Mouse (Mus musculus) hindbrain, embryonic 15.5 days (tissue): ENCODE data around the gene Bcas3. TPM values are rescaled to one million over a fixed set of nuclear protein-coding genes. Genes with fewer than 3 reads are reported as not detected.

ENCODE experiments used
- ATAC-seq: fragments of 200-750 bp; cut with Nextera tagmentation; 2 replicates; pipeline ENCODE4 v1.8.0; 2017; ENCODE audit warnings: low read depth, moderate number of reproducible peaks, moderate TSS enrichment; ENCODE audit not compliant: low FRiP score
- H3K27ac ChIP-seq: fragments of 300-500 bp; sonication (generic); replicated peaks from 2 replicates; pipeline ENCODE4 v1.5.1; 2015; ENCODE audit warnings: mild to moderate bottlenecking, inconsistent platforms
- H3K27me3 ChIP-seq: fragments of 300-500 bp; sonication (generic); 2 replicates; pipeline ENCODE4 v1.6.1; 2015; ENCODE audit warnings: control low read depth, inconsistent platforms
- H3K36me3 ChIP-seq: fragments of 300-500 bp; sonication (generic); 2 replicates; pipeline ENCODE4 v1.6.1; 2015; ENCODE audit warnings: control low read depth, inconsistent platforms
- H3K4me1 ChIP-seq: fragments of 300-500 bp; sonication (generic); replicated peaks from 2 replicates; pipeline ENCODE4 v1.6.1; 2015; ENCODE audit warnings: control low read depth, inconsistent platforms
- H3K4me2 ChIP-seq: fragments of 300-500 bp; sonication (generic); 2 replicates; pipeline ENCODE4 v1.6.1; 2015; ENCODE audit warnings: moderate library complexity, mild to moderate bottlenecking, inconsistent platforms
- H3K4me3 ChIP-seq: fragments of 300-500 bp; sonication (generic); 2 replicates; pipeline ENCODE4 v1.5.1; 2015; ENCODE audit warnings: mild to moderate bottlenecking, inconsistent platforms
- H3K9ac ChIP-seq: fragments of 300-500 bp; sonication (generic); 2 replicates; pipeline ENCODE4 v1.6.1; 2015; ENCODE audit warnings: inconsistent platforms
- H3K9me3 ChIP-seq: fragments of 300-500 bp; sonication (generic); 2 replicates; pipeline ENCODE4 v1.6.1; 2016; ENCODE audit warnings: control low read depth, inconsistent platforms
- WGBS: fragments of 180-500 bp; shearing (Covaris S2); methylation state at CpG from one replicate; pipeline ENCODE4 v1.1.7; 2015; 5-methylcytosine and 5-hydroxymethylcytosine counted together
- polyA plus RNA-seq: library from polyadenylated mRNA; unstranded; fragments of >200 nt; fragmentation: Nextera tagmentation; extraction: Ambion mirVana; gene quantifications from 2 replicates; pipeline ENCODE4 v1.2.1, GENCODE M21; 2015

Bcas3 gene
- polyA plus RNA-seq, 1 experiment from 2014 or later: 31.9 TPM

- no peak overlapping the region for H3K9ac ChIP-seq
- 92% methylated on average over 2 of the region's 2 CpGs for WGBS
- H3K27me3 ChIP-seq: no peaks in the 10 kb centered on the region
- H3K4me1 ChIP-seq: peaks cover 4% of the 10 kb centered on the region; the same call in 1 of the 2 replicates
- no peak overlapping the region for H3K27ac ChIP-seq
- H3K36me3 ChIP-seq: no peaks in the 10 kb centered on the region
- no peak for ATAC-seq
- H3K4me2 ChIP-seq: no peak overlapping the region
- H3K4me3 ChIP-seq: no peak overlapping the region
- no peaks in the 10 kb centered on the region for H3K9me3 ChIP-seq
These were observed 425.0 kb downstream of the Bcas3 start for GRCm38 (mm10) chr11:85777950-85778349.

DNA sequence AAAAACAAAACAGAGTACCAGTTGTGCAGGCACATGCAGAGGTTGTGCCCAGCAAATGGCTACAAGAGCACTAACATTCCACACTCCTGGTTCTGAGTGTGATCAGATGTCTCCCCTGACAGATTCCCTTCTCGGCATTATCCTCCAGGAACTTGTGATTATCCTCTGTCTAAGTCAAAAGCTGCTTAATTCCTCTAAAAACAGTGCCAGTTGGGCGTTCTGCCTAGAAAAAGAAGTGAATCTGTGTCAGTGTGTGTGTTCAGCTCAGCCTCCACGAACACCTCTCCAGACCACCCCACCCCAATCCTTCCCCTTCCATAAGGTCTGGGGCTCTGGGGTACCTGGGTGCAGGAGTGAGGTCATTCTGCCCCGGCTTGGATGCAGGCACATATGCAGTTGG, 427.3 kb downstream of the Bcas3 start:
- H3K4me3 ChIP-seq: no peak overlapping the region
- no peak overlapping the region for H3K4me2 ChIP-seq
- peaks cover 2% of the 10 kb centered on the region; the same call in 1 of the 2 replicates for H3K4me1 ChIP-seq
- ATAC-seq: no peak
- no peaks in the 10 kb centered on the region for H3K9me3 ChIP-seq
- no peaks in the 10 kb centered on the region for H3K36me3 ChIP-seq
- WGBS: 84% methylated on average over 4 of the region's 4 CpGs
- H3K27me3 ChIP-seq: no peaks in the 10 kb centered on the region
- no peak overlapping the region for H3K27ac ChIP-seq
- no peak overlapping the region for H3K9ac ChIP-seq

GRCm38 (mm10) chr11:85786113-85786718, 433.2 kb downstream of the Bcas3 start:
- no peak overlapping the region for H3K9ac ChIP-seq
- H3K9me3 ChIP-seq: no peaks in the 10 kb centered on the region
- H3K4me3 ChIP-seq: no peak overlapping the region
- no peak overlapping the region for H3K27ac ChIP-seq
- no peaks in the 10 kb centered on the region for H3K36me3 ChIP-seq
- H3K4me1 ChIP-seq: no peaks in the 10 kb centered on the region
- WGBS: 76% methylated on average over 3 of the region's 3 CpGs
- no peak for ATAC-seq
- no peak overlapping the region for H3K4me2 ChIP-seq
- no peaks in the 10 kb centered on the region for H3K27me3 ChIP-seq

DNA sequence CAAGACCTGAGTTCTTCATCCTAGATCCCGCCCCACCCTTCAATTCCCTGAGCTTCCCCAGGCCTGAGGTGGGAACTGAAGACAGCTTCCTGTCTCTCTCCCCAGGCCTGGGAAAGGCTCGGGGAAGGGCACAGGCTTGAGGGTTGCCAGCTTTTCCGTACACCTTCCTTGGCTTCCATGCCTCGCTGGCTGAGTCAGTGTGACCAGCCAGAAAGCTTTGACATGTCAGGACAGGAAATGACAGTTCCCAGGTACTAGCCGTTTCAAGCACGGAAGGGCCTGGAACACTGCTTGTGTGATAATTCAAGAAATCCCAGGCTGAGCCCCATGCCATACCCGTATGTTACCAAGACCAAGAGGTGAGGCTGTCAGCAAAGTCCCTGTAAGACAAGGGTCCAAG, 436.8 kb downstream of the Bcas3 start:
- Histone ChIP-seq H3K4me1 (no peaks in the 10 kb centered on the region), H3K27me3 (no peaks in the 10 kb centered on the region), H3K9ac (no peak overlapping the region), H3K36me3 (no peaks in the 10 kb centered on the region), H3K9me3 (no peaks in the 10 kb centered on the region), H3K27ac (no peak overlapping the region), H3K4me2 (no peak overlapping the region), H3K4me3 (no peak overlapping the region)
- ATAC-seq: no peak
- 89% methylated on average over 7 of the region's 7 CpGs for WGBS

DNA sequence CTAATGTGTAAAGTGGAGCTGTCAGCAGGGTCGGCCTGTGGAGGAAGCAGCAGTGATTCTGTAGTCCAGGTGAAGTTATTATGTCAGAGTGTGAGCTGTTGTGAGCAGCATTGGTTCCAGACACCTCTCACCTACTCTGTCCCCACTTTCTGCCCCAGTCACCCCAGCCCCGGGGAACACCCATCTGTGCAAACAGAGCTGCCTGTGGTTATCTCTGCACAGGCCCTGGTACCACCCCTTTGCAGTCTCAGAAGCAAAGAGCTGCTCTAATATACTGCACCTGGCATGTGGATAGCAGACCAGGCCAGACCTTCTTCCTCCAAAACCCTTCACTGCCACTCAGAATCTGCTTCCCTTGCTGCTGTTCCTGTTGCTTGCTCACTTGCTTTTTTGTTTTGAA, 437.3 kb downstream of the Bcas3 start:
- 87% methylated on average over 2 of the region's 2 CpGs for WGBS
- Histone ChIP-seq H3K4me3 (no peak overlapping the region), H3K4me1 (no peaks in the 10 kb centered on the region), H3K4me2 (no peak overlapping the region), H3K36me3 (no peaks in the 10 kb centered on the region), H3K9ac (no peak overlapping the region), H3K27me3 (no peaks in the 10 kb centered on the region), H3K27ac (no peak overlapping the region), H3K9me3 (no peaks in the 10 kb centered on the region)
- ATAC-seq: no peak

DNA sequence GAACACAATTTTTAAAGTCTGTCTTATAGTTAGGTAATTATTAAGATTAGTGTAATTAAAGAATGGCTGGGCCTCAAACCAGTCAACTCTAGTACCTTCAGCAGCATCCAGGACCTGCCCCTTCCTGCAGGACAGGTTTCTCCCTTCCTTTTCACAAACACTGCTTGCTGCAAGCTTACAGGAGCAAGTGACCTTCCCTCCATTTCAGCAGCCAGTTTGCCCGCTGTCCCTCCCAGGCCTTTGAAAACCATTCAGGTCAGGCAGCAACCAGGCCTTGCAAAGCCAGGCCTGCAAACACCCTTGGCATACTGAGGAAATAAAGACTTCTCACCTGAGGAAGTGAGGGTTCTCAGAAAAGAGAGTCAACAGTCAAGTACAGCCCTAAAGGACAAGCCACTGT, 438.2 kb downstream of the Bcas3 start:
- Histone ChIP-seq H3K36me3 (no peaks in the 10 kb centered on the region), H3K27me3 (no peaks in the 10 kb centered on the region), H3K4me1 (no peaks in the 10 kb centered on the region), H3K27ac (no peak overlapping the region), H3K4me3 (no peak overlapping the region), H3K9ac (no peak overlapping the region), H3K9me3 (no peaks in the 10 kb centered on the region), H3K4me2 (no peak overlapping the region)
- no peak for ATAC-seq
- WGBS: 92% methylated on average over 1 of the region's 1 CpGs

- 67% methylated on average over 12 of the region's 12 CpGs for WGBS
- H3K4me1 ChIP-seq: no peaks in the 10 kb centered on the region
- H3K9me3 ChIP-seq: no peaks in the 10 kb centered on the region
- no peak overlapping the region for H3K27ac ChIP-seq
- no peak for ATAC-seq
- no peak overlapping the region for H3K4me3 ChIP-seq
- H3K9ac ChIP-seq: no peak overlapping the region
- no peaks in the 10 kb centered on the region for H3K27me3 ChIP-seq
- H3K36me3 ChIP-seq: no peaks in the 10 kb centered on the region
- no peak overlapping the region for H3K4me2 ChIP-seq
These were observed 439.7 kb downstream of the Bcas3 start for GRCm38 (mm10) chr11:85792534-85793215.

DNA sequence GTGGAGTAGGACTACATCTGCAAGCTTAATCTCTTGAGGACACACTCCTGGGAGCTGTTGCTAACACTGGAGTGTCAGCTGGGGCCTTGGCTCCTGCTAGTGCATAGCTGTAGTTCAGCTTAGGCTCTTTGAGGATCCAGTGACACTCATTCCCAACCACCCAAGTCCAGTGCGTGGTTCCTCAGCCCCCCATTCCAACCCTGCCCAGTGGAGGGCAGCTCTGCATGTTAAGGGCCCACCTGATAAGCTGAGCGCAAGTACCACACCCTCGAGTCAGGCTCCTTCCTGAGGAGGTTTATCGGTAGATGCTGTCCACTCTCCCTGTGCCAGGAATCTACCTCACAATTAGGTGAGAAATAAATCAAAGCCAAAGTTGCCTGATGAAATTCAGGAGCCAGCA, 446.5 kb downstream of the Bcas3 start:
- Histone ChIP-seq H3K4me1 (no peaks in the 10 kb centered on the region), H3K27ac (no peak overlapping the region), H3K4me2 (no peak overlapping the region), H3K9me3 (no peaks in the 10 kb centered on the region), H3K36me3 (no peaks in the 10 kb centered on the region), H3K27me3 (no peaks in the 10 kb centered on the region), H3K9ac (no peak overlapping the region), H3K4me3 (no peak overlapping the region)
- 91% methylated on average over 4 of the region's 4 CpGs for WGBS
- no peak for ATAC-seq

DNA sequence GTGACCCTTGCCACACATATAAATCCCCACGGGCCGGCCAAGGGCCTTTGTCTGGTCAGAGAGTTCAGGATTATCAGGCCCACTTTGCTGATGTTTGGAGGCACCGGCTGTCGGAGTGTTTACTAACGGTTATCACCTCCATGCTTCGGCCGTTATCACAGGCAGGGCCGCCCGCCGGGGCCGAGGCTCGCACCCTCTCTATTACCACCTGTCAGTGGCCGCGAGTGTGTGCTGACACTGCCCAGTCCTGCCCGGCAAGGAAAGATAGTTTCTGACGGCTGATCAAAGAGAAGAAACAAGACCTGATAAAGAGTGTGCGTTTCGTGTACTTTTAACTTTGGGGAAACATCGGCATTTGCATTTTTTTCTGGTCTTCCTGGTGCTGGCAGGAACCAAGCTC, 446.9 kb downstream of the Bcas3 start:
- Histone ChIP-seq H3K27me3 (no peaks in the 10 kb centered on the region), H3K9ac (no peak overlapping the region), H3K4me3 (no peak overlapping the region), H3K9me3 (no peaks in the 10 kb centered on the region), H3K27ac (no peak overlapping the region), H3K4me1 (no peaks in the 10 kb centered on the region), H3K4me2 (no peak overlapping the region), H3K36me3 (no peaks in the 10 kb centered on the region)
- WGBS: 81% methylated on average over 19 of the region's 19 CpGs
- ATAC-seq: no peak

GRCm38 (mm10) chr11:85800380-85800779, 447.4 kb downstream of the Bcas3 start:
- Histone ChIP-seq H3K9me3 (no peaks in the 10 kb centered on the region), H3K4me3 (no peak overlapping the region), H3K27ac (no peak overlapping the region), H3K9ac (no peak overlapping the region), H3K36me3 (no peaks in the 10 kb centered on the region), H3K4me2 (no peak overlapping the region), H3K4me1 (no peaks in the 10 kb centered on the region), H3K27me3 (no peaks in the 10 kb centered on the region)
- no peak for ATAC-seq
- WGBS: 80% methylated on average over 11 of the region's 11 CpGs

DNA sequence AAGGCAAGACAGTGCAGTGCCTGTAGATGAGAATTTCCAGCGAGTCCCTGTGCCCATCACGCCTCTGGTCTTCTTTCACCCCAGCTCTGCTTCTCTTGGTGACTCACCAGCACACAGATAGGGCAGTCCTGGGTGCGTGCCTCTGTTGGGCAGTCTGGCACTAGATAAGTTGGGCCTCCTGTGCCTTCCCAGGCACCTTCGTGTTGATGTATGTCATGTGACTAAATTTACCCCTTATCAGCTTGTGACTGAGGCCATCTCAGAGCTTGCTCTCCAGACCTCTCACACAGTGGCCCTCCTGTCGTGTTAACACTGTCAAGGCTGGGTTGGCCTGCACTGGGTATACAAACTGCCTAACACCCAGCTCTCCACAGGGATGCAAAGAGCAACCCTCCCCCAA, 451.1 kb downstream of the Bcas3 start:
- H3K27me3 ChIP-seq: no peaks in the 10 kb centered on the region
- ATAC-seq: no peak
- no peaks in the 10 kb centered on the region for H3K4me1 ChIP-seq
- no peak overlapping the region for H3K4me3 ChIP-seq
- H3K4me2 ChIP-seq: no peak overlapping the region
- H3K36me3 ChIP-seq: no peaks in the 10 kb centered on the region
- 90% methylated on average over 5 of the region's 5 CpGs for WGBS
- H3K27ac ChIP-seq: no peak overlapping the region
- H3K9ac ChIP-seq: no peak overlapping the region
- no peaks in the 10 kb centered on the region for H3K9me3 ChIP-seq

GRCm38 (mm10) chr11:85805779-85806178, 452.8 kb downstream of the Bcas3 start:
- no peak overlapping the region for H3K27ac ChIP-seq
- H3K36me3 ChIP-seq: no peaks in the 10 kb centered on the region
- H3K9ac ChIP-seq: no peak overlapping the region
- H3K4me1 ChIP-seq: no peaks in the 10 kb centered on the region
- ATAC-seq: no peak
- no peaks in the 10 kb centered on the region for H3K9me3 ChIP-seq
- WGBS: 92% methylated on average over 1 of the region's 1 CpGs
- H3K4me2 ChIP-seq: no peak overlapping the region
- no peak overlapping the region for H3K4me3 ChIP-seq
- no peaks in the 10 kb centered on the region for H3K27me3 ChIP-seq

DNA sequence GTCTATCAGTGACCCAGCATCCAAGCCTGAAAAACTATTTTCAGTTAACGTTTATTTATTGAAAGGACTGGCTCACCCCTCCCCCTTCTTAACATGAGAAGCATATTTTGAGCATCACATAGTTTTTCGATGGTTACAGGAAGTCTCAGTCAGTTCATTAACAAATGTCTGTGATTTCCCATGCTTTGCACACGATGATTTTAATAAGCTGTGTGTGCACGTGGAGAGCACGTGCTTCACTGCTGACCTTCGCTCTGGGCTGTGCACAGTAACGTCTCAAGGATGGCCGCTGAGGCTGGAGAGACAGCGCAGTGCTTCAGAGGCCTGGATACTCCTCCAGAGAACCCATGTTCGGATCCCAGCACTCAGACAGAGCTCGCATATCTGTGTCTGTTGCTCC, 454.4 kb downstream of the Bcas3 start:
- no peak overlapping the region for H3K9ac ChIP-seq
- H3K27ac ChIP-seq: no peak overlapping the region
- no peak overlapping the region for H3K4me3 ChIP-seq
- H3K4me2 ChIP-seq: no peak overlapping the region
- no peak for ATAC-seq
- H3K9me3 ChIP-seq: no peaks in the 10 kb centered on the region
- no peaks in the 10 kb centered on the region for H3K36me3 ChIP-seq
- WGBS: 81% methylated on average over 11 of the region's 11 CpGs
- H3K4me1 ChIP-seq: no peaks in the 10 kb centered on the region
- no peaks in the 10 kb centered on the region for H3K27me3 ChIP-seq
